Mouse (Mus musculus): ENCODE measurements at regions not wholly inside any gene's neighbourhood (a gene's known extent, or its start where the extent isn't known, plus 50 kb on each side); places are given as distances from the start of the nearest gene placed in this dataset.
A peak's percentile ranks its signal among the peaks of the same experiment; 100 is the strongest.

DNA sequence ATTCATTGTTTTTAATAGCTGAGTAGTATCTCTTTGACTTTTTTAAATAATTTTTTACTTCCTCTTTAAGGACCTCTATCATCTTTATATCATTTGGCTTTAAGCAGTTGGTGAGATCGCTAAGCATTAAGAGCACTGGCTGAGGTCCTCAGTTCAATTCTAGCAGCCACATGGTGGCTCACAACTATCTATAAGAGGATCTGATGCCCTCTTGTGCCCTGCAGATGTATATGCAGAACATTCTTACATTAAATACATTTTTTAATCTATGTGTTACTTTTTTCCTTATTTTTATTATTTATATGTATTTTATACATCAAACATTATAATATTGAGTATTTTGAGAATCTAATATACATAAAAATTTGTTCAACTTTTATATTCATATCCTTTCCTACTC lies 119.3 kb downstream of the Efhb start:
- DNase-seq (ENCODE audit: low read depth, low spot score) = peak; percentile 18

DNA sequence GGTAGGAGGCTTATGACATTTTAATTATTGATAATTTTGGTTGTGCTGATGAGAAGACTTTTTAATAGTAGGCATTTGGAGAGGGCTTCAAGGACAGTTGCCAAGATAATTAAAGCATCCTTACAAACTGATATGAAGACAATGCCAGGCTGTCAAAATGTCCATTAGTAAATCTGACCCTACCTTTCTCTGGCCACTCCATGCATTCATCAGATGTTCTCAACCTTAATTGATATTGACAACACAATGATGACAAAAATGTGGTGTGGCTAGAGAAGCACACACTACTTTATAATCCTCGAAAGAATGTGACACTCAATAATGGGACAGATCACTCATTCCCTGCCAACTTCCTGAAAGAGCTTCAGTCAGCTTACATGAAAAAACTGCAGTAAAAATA lies 140.1 kb downstream of the Efhb start:
- DNase-seq (ENCODE audit: low read depth, low spot score) = no peak
